Mouse (Mus musculus): ENCODE results near the gene Gm49321.

DNA sequence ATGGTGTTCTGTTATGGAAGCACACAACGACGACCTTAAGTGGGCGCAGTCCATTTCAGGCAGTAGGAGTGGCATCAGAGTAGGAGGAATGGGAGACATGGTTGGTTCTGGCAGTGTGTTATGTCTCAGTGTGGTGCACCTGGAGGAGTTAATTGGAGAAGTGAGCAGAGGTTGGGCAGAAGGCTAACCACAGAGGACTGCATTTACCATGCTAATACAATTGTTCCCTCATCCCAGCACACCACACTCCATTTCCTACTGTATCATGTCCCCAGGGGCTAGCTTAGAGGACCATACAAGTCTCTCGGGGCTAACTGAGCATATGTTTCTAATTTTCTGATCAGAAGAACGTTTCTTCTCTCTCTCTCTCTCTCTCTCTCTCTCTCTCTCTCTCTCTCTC, 78.0 kb downstream of the Gm49321 start:
- no peak for TF ChIP-seq CTCF (IDR thresholded peaks at IDR 0.05; ENCODE audit: low read depth)
- no peak for TF ChIP-seq EP300 (IDR thresholded peaks at IDR 0.05; ENCODE audit: low read depth)
